ENCODE assay signal across 13 mouse cellular contexts in genomic region chr7:34226086-34226485, GRCm38 (mm10). TPM values are rescaled to one million over a fixed set of nuclear protein-coding genes. Genes with fewer than 3 reads are reported as not detected.
DNase-seq lines count a peak whose midpoint lies in the region; ATAC-seq and TF ChIP-seq lines count a peak whose summit lies in the region.
"Had no signal": no experiment of that assay in that cellular context is flagged by ENCODE, and none has a peak within 500 bp of the region (broad histone marks: within the 10 kb centered on the region; RNA-seq: fewer than 3 reads in every experiment).

No protein-coding gene starts in this region.

- H3K27ac ChIP-seq in layer of hippocampus, adult 2 months: 0 out of 2 replicates have a peak overlapping the region, but pooled peaks have one; percentile 32
- peak overlapping the region; percentile 47; the same call in 1 of the 2 replicates for H3K27ac ChIP-seq in intestine, embryonic 16.5 days (ENCODE audit: low read length)

- 0 out of 2 replicates have a peak overlapping the region, but pooled peaks have one; percentile 4 for H3K4me2 ChIP-seq in intestine, embryonic 16.5 days (ENCODE audit: low read depth, low read length)

- WGBS in intestine, embryonic 16.5 days: 50% methylated on average over 8 of the region's 8 CpGs

- TF ChIP-seq CTCF in layer of hippocampus, adult 2 months (conservative IDR thresholded peaks at IDR 0.05): no peak

- peaks cover 33% of the 10 kb centered on the region for H3K4me1 ChIP-seq in intestine, embryonic 16.5 days (ENCODE audit: control insufficient read depth, insufficient read depth, low read length)

- no peaks in the 10 kb centered on the region for H3K9me3 ChIP-seq in intestine, embryonic 16.5 days (ENCODE audit: control insufficient read depth, low read length)

- no peak overlapping the region for H3K9ac ChIP-seq in intestine, embryonic 16.5 days (ENCODE audit: low read depth, low read length)
- H3K9ac ChIP-seq: forebrain, postnatal 0 days had no signal

- peaks cover 14% of the 10 kb centered on the region for H3K36me3 ChIP-seq in intestine, embryonic 16.5 days (ENCODE audit: control insufficient read depth, insufficient read depth, low read length)

- no peaks in the 10 kb centered on the region for H3K27me3 ChIP-seq in intestine, embryonic 16.5 days (replicated peaks; ENCODE audit: control insufficient read depth, insufficient read depth, low read length)

- ATAC-seq in frontal cortex, adult (ENCODE audit: low TSS enrichment): peak; percentile 53
- ATAC-seq in intestine, embryonic 16.5 days: peak; percentile 38
- 0 out of 2 replicates have a peak, but pooled peaks have one; percentile 9 for ATAC-seq in megakaryocyte progenitor cell, adult 5-6 weeks (replicated peaks; ENCODE audit: poor library complexity)
- ATAC-seq: activated CD4-positive, CD25-positive, alpha-beta regulatory T cell, adult 4 months; forebrain, postnatal 0 days had no signal

- peak overlapping the region; percentile 14; the same call in 1 of the 2 replicates for H3K4me3 ChIP-seq in layer of hippocampus, adult 2 months
- H3K4me3 ChIP-seq in intestine, embryonic 16.5 days (ENCODE audit: low read length): 0 out of 2 replicates have a peak overlapping the region, but pooled peaks have one; percentile 6

- no peak for DNase-seq in frontal cortex, postnatal 25 days (ENCODE audit: low spot score in 2 of 2)
- DNase-seq in layer of hippocampus, adult 2 months (ENCODE audit: low spot score in 2 of 2): no peak
- DNase-seq in layer of hippocampus, postnatal 25 days (ENCODE audit: extremely low spot score in 1 of 2, low spot score in 1 of 2): no peak
- DNase-seq in ovary, adult 18-20 months (ENCODE audit: low spot score): no peak
- DNase-seq in B cell, adult 2 months: no peak
- DNase-seq: forebrain, postnatal 0 days; midbrain, embryonic 14.5 days had no signal

RNA-seq across cellular contexts. Expression of gene Gpi1, which starts 4.0 kb away (rescaled TPM):
- 100 to 1,000 TPM; 773 TPM for total RNA-seq in layer of hippocampus, adult 2 months (2021)
- total RNA-seq in layer of hippocampus, postnatal 25 days (2021): 100 to 1,000 TPM; 725 to 726 TPM
- polyA plus RNA-seq in intestine, embryonic 16.5 days (2015; fragmentation: Nextera tagmentation; extraction: Ambion mirVana): 448 and 487 TPM in 2 replicates
- 573 and 626 TPM in 2 replicates for total RNA-seq in megakaryocyte progenitor cell, adult 5-6 weeks (2015)
- 615 and 714 TPM in 2 replicates for total RNA-seq in megakaryocyte progenitor cell, adult 5-6 weeks (2017)

RNA-seq across cellular contexts. Expression of gene Gm6096, which starts 24.8 kb away (rescaled TPM):
- not detected for total RNA-seq in layer of hippocampus, adult 2 months (2021)
- total RNA-seq in layer of hippocampus, postnatal 25 days (2021): not detected
- polyA plus RNA-seq in intestine, embryonic 16.5 days (2015; fragmentation: Nextera tagmentation; extraction: Ambion mirVana): not detected in 2 replicates
- not detected in 2 replicates for total RNA-seq in megakaryocyte progenitor cell, adult 5-6 weeks (2015)
- total RNA-seq in megakaryocyte progenitor cell, adult 5-6 weeks (2017): not detected in 2 replicates
- total RNA-seq: common myeloid progenitor, adult 5-6 weeks; forebrain, postnatal 0 days had no signal
- polyA plus RNA-seq: activated CD4-positive, CD25-positive, alpha-beta regulatory T cell, adult 4 months; forebrain, postnatal 0 days; spleen, adult 2 months had no signal

RNA-seq across cellular contexts. Expression of gene Pdcd2l, which starts 29.6 kb away (rescaled TPM):
- total RNA-seq in layer of hippocampus, adult 2 months (2021): 10 to 100 TPM; 24.5 to 26.8 TPM
- total RNA-seq in layer of hippocampus, postnatal 25 days (2021): 10 to 100 TPM; 23.9 to 24.0 TPM
- polyA plus RNA-seq in intestine, embryonic 16.5 days (2015; fragmentation: Nextera tagmentation; extraction: Ambion mirVana): 50.6 and 63.3 TPM in 2 replicates
- total RNA-seq in megakaryocyte progenitor cell, adult 5-6 weeks (2015): 25.2 and 32.9 TPM in 2 replicates
- total RNA-seq in megakaryocyte progenitor cell, adult 5-6 weeks (2017): 33.0 and 42.0 TPM in 2 replicates

RNA-seq across cellular contexts. Expression of gene Uba2, which starts 56.7 kb away (rescaled TPM):
- total RNA-seq in layer of hippocampus, adult 2 months (2021): 10 to 100 TPM; 85.7 to 92.9 TPM
- total RNA-seq in layer of hippocampus, postnatal 25 days (2021): 10 to 100 TPM; 86.2 to 90.5 TPM
- polyA plus RNA-seq in intestine, embryonic 16.5 days (2015; fragmentation: Nextera tagmentation; extraction: Ambion mirVana): 126 and 144 TPM in 2 replicates
- total RNA-seq in megakaryocyte progenitor cell, adult 5-6 weeks (2015): 180 and 208 TPM in 2 replicates
- 184 and 193 TPM in 2 replicates for total RNA-seq in megakaryocyte progenitor cell, adult 5-6 weeks (2017)
